Mouse (Mus musculus): ENCODE results near the gene Rpf2. TPM values are rescaled to one million over a fixed set of nuclear protein-coding genes. Genes with fewer than 3 reads are reported as not detected.

Rpf2 gene
- total and polyA plus RNA-seq, 2 experiments from 2014 or later, result 21.4 to 51.9 TPM

DNA sequence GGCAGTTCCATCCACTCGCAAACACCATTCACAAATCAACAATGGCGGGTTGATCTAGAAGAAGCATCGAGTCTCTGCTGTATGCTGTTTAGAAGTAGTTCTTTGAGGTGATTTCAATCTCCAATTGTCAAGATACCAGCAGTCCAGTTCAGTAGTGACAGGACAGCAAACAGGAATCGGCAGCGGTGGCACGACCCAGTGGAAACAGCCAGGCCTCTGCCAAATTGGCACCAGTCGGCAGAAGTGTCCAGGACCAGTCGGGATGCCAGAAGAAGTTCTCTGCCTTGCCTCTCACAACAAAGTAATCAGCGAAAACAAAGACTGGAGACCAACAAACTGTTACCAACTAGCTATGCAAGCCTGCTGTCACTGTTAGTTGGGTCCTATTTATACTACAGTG lies 36.8 kb upstream of the Rpf2 start:
- Histone ChIP-seq H3K4me2 (ENCODE audit: low read depth, low read length) (no peak overlapping the region), H3K4me3 (ENCODE audit: low read length) (no peak overlapping the region), H3K27me3 (ENCODE audit: insufficient read depth, low read length) (no peaks in the 10 kb centered on the region), H3K36me3 (ENCODE audit: insufficient read depth, low read length) (peaks cover 4% of the 10 kb centered on the region; the same call in 1 of the 2 replicates), H3K27ac (no peak overlapping the region), H3K9ac (replicated peaks; ENCODE audit: low read length) (no peak overlapping the region), H3K9me3 (ENCODE audit: low read length) (no peaks in the 10 kb centered on the region), H3K4me1 (ENCODE audit: insufficient read depth, low read length) (no peaks in the 10 kb centered on the region)
- no peak for TF ChIP-seq CTCF (IDR thresholded peaks at IDR 0.05; ENCODE audit: low read depth)
- 83% methylated on average over 9 of the region's 9 CpGs for WGBS
- no peak for ATAC-seq
- DNase-seq (ENCODE audit: low spot score), result no peak

DNA sequence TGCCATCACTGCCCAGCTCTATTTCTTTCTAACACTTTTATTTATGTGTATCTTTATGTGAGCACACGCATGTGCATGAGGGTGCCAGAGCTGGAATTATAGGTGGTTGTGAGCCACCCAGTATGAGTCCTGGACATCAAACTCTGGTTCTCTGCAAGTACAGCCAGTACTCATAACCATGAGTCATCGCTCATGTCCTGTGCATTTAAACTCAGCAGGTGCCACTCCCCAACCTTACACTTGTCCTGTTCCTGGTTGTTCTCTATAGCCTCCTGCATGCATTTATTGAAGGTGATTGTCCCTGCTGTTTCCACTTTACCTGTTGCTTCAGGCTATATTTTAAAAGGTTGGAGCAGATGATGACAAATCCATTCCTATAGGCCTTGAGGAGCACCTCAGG lies 34.7 kb upstream of the Rpf2 start:
- DNase-seq (ENCODE audit: low spot score) (no peak), ATAC-seq (no peak)
- Histone ChIP-seq H3K9me3 (ENCODE audit: low read length) (no peaks in the 10 kb centered on the region), H3K27ac (no peak overlapping the region), H3K4me2 (ENCODE audit: low read depth, low read length) (no peak overlapping the region), H3K9ac (replicated peaks; ENCODE audit: low read length) (no peak overlapping the region), H3K4me1 (ENCODE audit: insufficient read depth, low read length) (no peaks in the 10 kb centered on the region), H3K36me3 (ENCODE audit: insufficient read depth, low read length) (peaks cover 4% of the 10 kb centered on the region; the same call in 1 of the 2 replicates), H3K4me3 (ENCODE audit: low read length) (no peak overlapping the region), H3K27me3 (ENCODE audit: insufficient read depth, low read length) (no peaks in the 10 kb centered on the region)
- 93% methylated on average over 2 of the region's 2 CpGs for WGBS
- TF ChIP-seq CTCF (IDR thresholded peaks at IDR 0.05; ENCODE audit: low read depth), result no peak

DNA sequence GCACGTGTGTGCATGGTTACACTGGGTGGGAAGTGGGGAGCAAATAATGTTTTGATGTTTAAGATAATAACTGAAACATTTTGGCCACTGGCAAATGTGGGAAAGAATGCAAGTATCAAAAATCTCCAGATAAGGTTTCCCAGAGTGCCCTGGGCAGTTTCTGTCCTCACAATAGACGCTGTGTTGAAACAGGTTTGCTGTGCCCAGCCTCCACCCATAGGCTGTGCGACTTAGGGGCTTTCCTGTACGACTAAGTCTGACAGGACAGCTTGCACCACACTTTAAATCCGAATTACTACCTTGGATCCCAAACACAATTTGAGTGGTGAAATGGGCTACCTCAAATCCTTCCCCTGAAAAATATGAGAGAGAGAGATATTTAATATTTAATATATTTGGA lies 31.5 kb upstream of the Rpf2 start:
- WGBS, result 72% methylated on average over 5 of the region's 5 CpGs
- H3K9me3 ChIP-seq (ENCODE audit: low read length), result no peaks in the 10 kb centered on the region
- H3K27ac ChIP-seq, result no peak overlapping the region
- no peaks in the 10 kb centered on the region for H3K4me1 ChIP-seq (ENCODE audit: insufficient read depth, low read length)
- no peak overlapping the region for H3K9ac ChIP-seq (replicated peaks; ENCODE audit: low read length)
- no peak overlapping the region for H3K4me3 ChIP-seq (ENCODE audit: low read length)
- no peaks in the 10 kb centered on the region for H3K36me3 ChIP-seq (ENCODE audit: insufficient read depth, low read length)
- H3K27me3 ChIP-seq (ENCODE audit: insufficient read depth, low read length), result no peaks in the 10 kb centered on the region
- ATAC-seq, result no peak
- DNase-seq (ENCODE audit: low spot score), result no peak
- TF ChIP-seq CTCF (IDR thresholded peaks at IDR 0.05; ENCODE audit: low read depth), result no peak
- H3K4me2 ChIP-seq (ENCODE audit: low read depth, low read length), result no peak overlapping the region

DNA sequence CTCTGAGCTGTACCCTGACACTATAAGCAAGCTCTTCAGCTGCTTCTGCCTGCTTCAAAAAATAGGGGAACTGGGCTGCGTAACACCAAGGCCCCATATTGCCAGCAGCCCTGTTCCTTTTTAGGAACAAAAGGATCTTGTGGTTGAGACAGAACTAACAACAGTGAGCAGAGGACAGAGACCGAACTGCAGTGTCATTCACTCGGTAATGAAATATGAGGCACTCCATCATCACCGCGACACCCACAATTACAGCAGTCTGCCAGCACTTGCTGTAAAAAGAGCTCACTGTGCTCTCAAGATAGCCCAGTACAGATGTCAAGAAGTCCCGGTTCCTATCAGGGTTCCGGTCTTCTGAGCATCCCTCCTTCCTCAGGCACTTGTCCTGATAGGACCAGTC lies 29.2 kb upstream of the Rpf2 start:
- no peak for TF ChIP-seq CTCF (IDR thresholded peaks at IDR 0.05; ENCODE audit: low read depth)
- DNase-seq (ENCODE audit: low spot score) (no peak), ATAC-seq (no peak)
- H3K36me3 ChIP-seq (ENCODE audit: insufficient read depth, low read length), result no peaks in the 10 kb centered on the region
- H3K9ac ChIP-seq (replicated peaks; ENCODE audit: low read length), result no peak overlapping the region
- 70% methylated on average over 7 of the region's 7 CpGs for WGBS
- no peaks in the 10 kb centered on the region for H3K27me3 ChIP-seq (ENCODE audit: insufficient read depth, low read length)
- H3K4me3 ChIP-seq (ENCODE audit: low read length), result no peak overlapping the region
- no peaks in the 10 kb centered on the region for H3K9me3 ChIP-seq (ENCODE audit: low read length)
- no peak overlapping the region for H3K27ac ChIP-seq
- no peak overlapping the region for H3K4me2 ChIP-seq (ENCODE audit: low read depth, low read length)
- no peaks in the 10 kb centered on the region for H3K4me1 ChIP-seq (ENCODE audit: insufficient read depth, low read length)

DNA sequence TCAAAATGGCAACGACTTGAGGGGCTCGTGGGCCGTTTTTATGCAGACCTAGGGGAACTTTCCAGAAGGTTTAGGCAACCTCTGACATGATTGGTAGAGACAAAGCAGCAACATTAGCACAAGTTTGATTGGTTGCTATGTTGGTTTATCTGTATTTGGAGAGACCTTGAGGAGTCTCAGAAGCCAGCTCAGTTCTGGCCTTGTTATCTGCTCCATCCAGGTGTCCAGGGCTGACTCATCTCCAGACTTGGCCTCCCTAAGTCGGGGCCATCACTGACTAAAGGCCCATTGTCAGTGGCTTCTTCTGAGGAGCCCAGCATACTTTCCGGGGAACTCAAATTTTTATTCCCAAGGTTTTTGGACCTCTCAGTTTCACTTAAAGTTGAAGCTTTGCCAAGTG lies 27.1 kb upstream of the Rpf2 start:
- WGBS, result 82% methylated on average over 5 of the region's 5 CpGs
- ATAC-seq (no peak), DNase-seq (ENCODE audit: low spot score) (no peak)
- H3K27me3 ChIP-seq (ENCODE audit: insufficient read depth, low read length), result no peaks in the 10 kb centered on the region
- no peak overlapping the region for H3K27ac ChIP-seq
- H3K36me3 ChIP-seq (ENCODE audit: insufficient read depth, low read length), result no peaks in the 10 kb centered on the region
- no peak overlapping the region for H3K4me3 ChIP-seq (ENCODE audit: low read length)
- no peak overlapping the region for H3K4me2 ChIP-seq (ENCODE audit: low read depth, low read length)
- no peaks in the 10 kb centered on the region for H3K9me3 ChIP-seq (ENCODE audit: low read length)
- no peaks in the 10 kb centered on the region for H3K4me1 ChIP-seq (ENCODE audit: insufficient read depth, low read length)
- no peak overlapping the region for H3K9ac ChIP-seq (replicated peaks; ENCODE audit: low read length)
- TF ChIP-seq CTCF (IDR thresholded peaks at IDR 0.05; ENCODE audit: low read depth), result no peak

DNA sequence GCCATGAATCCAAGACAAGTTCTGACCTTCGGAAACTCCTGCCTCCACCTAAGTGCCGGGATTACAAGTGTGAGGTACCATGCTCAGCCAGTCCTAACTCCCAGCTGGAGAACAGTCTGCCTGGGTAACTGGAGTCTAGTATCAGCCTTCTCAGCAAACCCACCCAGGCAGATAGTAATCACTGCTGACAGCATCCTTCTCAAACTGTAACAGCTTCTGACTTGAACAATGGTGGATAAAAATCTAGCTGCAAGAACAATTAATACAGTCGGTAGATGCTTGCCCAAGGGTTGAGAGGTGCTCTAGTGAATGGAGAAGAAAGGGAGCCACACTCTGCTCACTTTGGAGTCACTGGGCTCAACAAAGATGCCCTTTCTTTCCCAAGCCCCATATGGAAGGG lies 24.4 kb upstream of the Rpf2 start:
- H3K9me3 ChIP-seq (ENCODE audit: low read length), result no peaks in the 10 kb centered on the region
- no peak for TF ChIP-seq CTCF (IDR thresholded peaks at IDR 0.05; ENCODE audit: low read depth)
- DNase-seq (ENCODE audit: low spot score), result no peak
- no peak for ATAC-seq
- H3K4me3 ChIP-seq (ENCODE audit: low read length), result no peak overlapping the region
- H3K9ac ChIP-seq (replicated peaks; ENCODE audit: low read length), result no peak overlapping the region
- H3K4me2 ChIP-seq (ENCODE audit: low read depth, low read length), result no peak overlapping the region
- no peak overlapping the region for H3K27ac ChIP-seq
- no peaks in the 10 kb centered on the region for H3K4me1 ChIP-seq (ENCODE audit: insufficient read depth, low read length)
- WGBS, result 82% methylated on average over 3 of the region's 3 CpGs
- H3K36me3 ChIP-seq (ENCODE audit: insufficient read depth, low read length), result no peaks in the 10 kb centered on the region
- H3K27me3 ChIP-seq (ENCODE audit: insufficient read depth, low read length), result no peaks in the 10 kb centered on the region

DNA sequence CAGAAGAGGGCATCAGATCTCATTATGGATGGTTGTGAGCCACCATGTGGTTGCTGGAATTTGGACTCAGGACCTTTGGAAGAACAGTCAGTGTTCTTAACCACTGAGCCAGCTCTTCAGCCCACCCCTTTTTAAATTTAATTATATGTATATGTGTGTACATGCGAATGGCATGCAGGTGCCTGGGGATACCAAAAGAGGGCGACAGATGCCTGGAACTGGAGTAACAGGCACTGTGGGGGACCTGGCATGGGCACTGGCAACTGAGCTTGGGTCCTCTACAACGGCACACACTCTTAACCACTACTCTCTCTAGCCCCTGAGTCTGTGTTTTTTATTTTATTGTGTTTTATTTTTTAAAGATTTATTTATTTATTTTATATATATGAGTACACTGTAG lies 18.1 kb upstream of the Rpf2 start:
- Histone ChIP-seq H3K27me3 (ENCODE audit: insufficient read depth, low read length) (no peaks in the 10 kb centered on the region), H3K9ac (replicated peaks; ENCODE audit: low read length) (no peak overlapping the region), H3K4me1 (ENCODE audit: insufficient read depth, low read length) (no peaks in the 10 kb centered on the region), H3K27ac (no peak overlapping the region), H3K4me3 (ENCODE audit: low read length) (no peak overlapping the region), H3K9me3 (ENCODE audit: low read length) (no peaks in the 10 kb centered on the region), H3K4me2 (ENCODE audit: low read depth, low read length) (no peak overlapping the region), H3K36me3 (ENCODE audit: insufficient read depth, low read length) (no peaks in the 10 kb centered on the region)
- ATAC-seq, result no peak
- TF ChIP-seq CTCF (IDR thresholded peaks at IDR 0.05; ENCODE audit: low read depth), result 0 out of 2 replicates have a peak, but pooled peaks have one; percentile 6
- DNase-seq (ENCODE audit: low spot score), result no peak
- 84% methylated on average over 3 of the region's 3 CpGs for WGBS
